Mouse (Mus musculus): ENCODE results near the gene Psph.

Gene Psph

GRCm38 (mm10) chr5:129731021-129731420 is 56.2 kb downstream of the Psph start:
- DNase-seq (ENCODE audit: low spot score) = no peak

- no peak for DNase-seq (ENCODE audit: low spot score)
Observed at GRCm38 (mm10) chr5:129730344-129730743, 56.9 kb downstream of the Psph start.

GRCm38 (mm10) chr5:129729286-129729685 is 58.0 kb downstream of the Psph start:
- DNase-seq (ENCODE audit: low spot score) = no peak

- DNase-seq (ENCODE audit: low spot score) = no peak
Observed at GRCm38 (mm10) chr5:129726784-129727183, 60.5 kb downstream of the Psph start.

- no peak for DNase-seq (ENCODE audit: low spot score)
Observed at GRCm38 (mm10) chr5:129725774-129726392, 61.4 kb downstream of the Psph start.

GRCm38 (mm10) chr5:129724834-129725773 is 62.1 kb downstream of the Psph start, which contains the start of gene Nipsnap2:
Gene Nipsnap2, plus strand, starts transcription at chr5:129725063.
- peak; percentile 85 for DNase-seq (ENCODE audit: low spot score)

GRCm38 (mm10) chr5:129724268-129724667 is 63.0 kb downstream of the Psph start:
- DNase-seq (ENCODE audit: low spot score) = no peak

- no peak for DNase-seq (ENCODE audit: low spot score)
Observed at GRCm38 (mm10) chr5:129720176-129720575, 67.1 kb downstream of the Psph start.

GRCm38 (mm10) chr5:129717016-129717415 is 70.2 kb downstream of the Psph start:
- no peak for DNase-seq (ENCODE audit: low spot score)
